Mouse (Mus musculus): ENCODE measurements around the gene Ufsp2. TPM values are rescaled to one million over a fixed set of nuclear protein-coding genes. Genes with fewer than 3 reads are reported as not detected.

Ufsp2 gene
- polyA plus RNA-seq, 1 experiment from 2014 or later: 93.6 TPM

DNA sequence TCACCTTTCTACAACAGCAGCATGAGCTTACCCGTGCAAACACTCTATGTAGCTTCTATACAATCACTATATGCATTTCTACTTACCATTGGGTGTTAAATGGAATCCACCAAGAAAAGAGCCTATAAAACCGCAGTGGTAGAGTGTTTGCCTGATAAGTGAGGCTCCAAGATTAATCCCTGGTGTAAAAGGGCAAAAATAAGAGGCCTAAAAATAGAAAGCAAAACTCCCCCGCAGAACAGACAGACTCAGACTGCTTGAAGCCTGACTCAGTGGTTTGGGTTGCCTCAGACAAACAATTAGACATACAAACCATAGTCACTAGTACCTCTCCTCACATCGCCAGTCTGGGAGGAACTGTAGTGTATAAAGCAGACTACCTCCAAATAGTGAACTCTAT lies 30.3 kb downstream of the Ufsp2 start, which contains the start of gene Ankrd37:
Gene Ankrd37 (minus strand): TSS at position 112 of the 400 bp plus-strand sequence.
- Histone ChIP-seq H3K9me3 (replicated peaks; ENCODE audit: control insufficient read depth, low read length) (no peaks in the 10 kb centered on the region), H3K27ac (ENCODE audit: low read length) (no peak within 1 kb of the TSS; the same call in 1 of the 2 replicates), H3K4me1 (ENCODE audit: control insufficient read depth, insufficient read depth, low read length) (0 out of 2 replicates have a peak, but pooled peaks cover 1% of the 10 kb centered on the region), H3K4me3 (replicated peaks; ENCODE audit: low read length) (no peak within 1 kb of the TSS), H3K27me3 (ENCODE audit: control insufficient read depth, insufficient read depth, low read length) (no peaks in the 10 kb centered on the region), H3K9ac (ENCODE audit: low read length) (no peak within 1 kb of the TSS), H3K36me3 (ENCODE audit: control insufficient read depth, insufficient read depth, low read length) (no peaks in the 10 kb centered on the region), H3K4me2 (ENCODE audit: low read depth, low read length) (no peak within 1 kb of the TSS)
- 61% methylated on average over 4 of the region's 4 CpGs for WGBS
- no peak for ATAC-seq (ENCODE audit: insufficient read depth, low FRiP score)

GRCm38 (mm10) chr8:46007050-46007672 lies 31.8 kb downstream of the Ufsp2 start:
- 41% methylated on average over 3 of the region's 3 CpGs for WGBS
- H3K4me3 ChIP-seq (replicated peaks; ENCODE audit: low read length): no peak overlapping the region
- H3K9ac ChIP-seq (ENCODE audit: low read length): no peak overlapping the region
- H3K9me3 ChIP-seq (replicated peaks; ENCODE audit: control insufficient read depth, low read length): no peaks in the 10 kb centered on the region
- no peak for ATAC-seq (ENCODE audit: insufficient read depth, low FRiP score)
- no peaks in the 10 kb centered on the region for H3K27me3 ChIP-seq (ENCODE audit: control insufficient read depth, insufficient read depth, low read length)
- H3K4me2 ChIP-seq (ENCODE audit: low read depth, low read length): no peak overlapping the region
- no peaks in the 10 kb centered on the region for H3K36me3 ChIP-seq (ENCODE audit: control insufficient read depth, insufficient read depth, low read length)
- peaks cover 6% of the 10 kb centered on the region; the same call in 1 of the 2 replicates for H3K4me1 ChIP-seq (ENCODE audit: control insufficient read depth, insufficient read depth, low read length)
- H3K27ac ChIP-seq (ENCODE audit: low read length): 0 out of 2 replicates have a peak overlapping the region, but pooled peaks have one; percentile 2

DNA sequence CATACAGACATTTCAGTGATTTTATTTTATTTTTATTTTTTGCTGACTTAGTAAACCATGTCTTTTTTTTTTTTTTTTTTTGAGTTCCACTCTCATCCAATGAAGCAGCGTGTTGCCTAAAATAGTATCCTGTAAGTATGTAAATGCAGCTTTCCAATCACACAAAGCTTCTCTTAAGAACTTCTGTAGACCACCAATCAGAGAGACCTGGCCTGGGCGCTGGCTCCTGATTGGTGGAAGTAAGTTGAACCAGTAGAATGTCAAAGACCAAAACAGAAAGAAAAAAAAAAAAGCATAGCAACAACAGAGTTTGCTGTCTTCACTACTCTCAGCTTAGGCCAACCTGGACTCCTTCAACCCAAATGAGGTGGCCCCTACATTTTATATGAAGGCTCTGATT lies 35.0 kb downstream of the Ufsp2 start:
- H3K4me2 ChIP-seq (ENCODE audit: low read depth, low read length): peak overlapping the region; percentile 35
- H3K27me3 ChIP-seq (ENCODE audit: control insufficient read depth, insufficient read depth, low read length): no peaks in the 10 kb centered on the region
- no peak overlapping the region for H3K27ac ChIP-seq (ENCODE audit: low read length)
- no peaks in the 10 kb centered on the region for H3K36me3 ChIP-seq (ENCODE audit: control insufficient read depth, insufficient read depth, low read length)
- no peak for ATAC-seq (ENCODE audit: insufficient read depth, low FRiP score)
- H3K9me3 ChIP-seq (replicated peaks; ENCODE audit: control insufficient read depth, low read length): no peaks in the 10 kb centered on the region
- H3K9ac ChIP-seq (ENCODE audit: low read length): 0 out of 2 replicates have a peak overlapping the region, but pooled peaks have one; percentile 36
- 0 out of 2 replicates have a peak overlapping the region, but pooled peaks have one; percentile 1 for H3K4me3 ChIP-seq (replicated peaks; ENCODE audit: low read length)
- H3K4me1 ChIP-seq (ENCODE audit: control insufficient read depth, insufficient read depth, low read length): peaks cover 6% of the 10 kb centered on the region; the same call in 1 of the 2 replicates
- WGBS: 76% methylated on average over 2 of the region's 2 CpGs

GRCm38 (mm10) chr8:46010746-46011680 lies 35.7 kb downstream of the Ufsp2 start:
- peak overlapping the region; percentile 36; the same call in 1 of the 2 replicates for H3K9ac ChIP-seq (ENCODE audit: low read length)
- peak overlapping the region; percentile 1; the same call in 1 of the 2 replicates for H3K4me3 ChIP-seq (replicated peaks; ENCODE audit: low read length)
- H3K27ac ChIP-seq (ENCODE audit: low read length): no peak overlapping the region
- H3K9me3 ChIP-seq (replicated peaks; ENCODE audit: control insufficient read depth, low read length): no peaks in the 10 kb centered on the region
- H3K4me2 ChIP-seq (ENCODE audit: low read depth, low read length): peak overlapping the region; percentile 35
- WGBS: 12% methylated on average over 17 of the region's 17 CpGs
- ATAC-seq (ENCODE audit: insufficient read depth, low FRiP score): peak; percentile 37; the same call in 1 of the 2 replicates
- no peaks in the 10 kb centered on the region for H3K36me3 ChIP-seq (ENCODE audit: control insufficient read depth, insufficient read depth, low read length)
- no peaks in the 10 kb centered on the region for H3K27me3 ChIP-seq (ENCODE audit: control insufficient read depth, insufficient read depth, low read length)
- H3K4me1 ChIP-seq (ENCODE audit: control insufficient read depth, insufficient read depth, low read length): peaks cover 6% of the 10 kb centered on the region; the same call in 1 of the 2 replicates

DNA sequence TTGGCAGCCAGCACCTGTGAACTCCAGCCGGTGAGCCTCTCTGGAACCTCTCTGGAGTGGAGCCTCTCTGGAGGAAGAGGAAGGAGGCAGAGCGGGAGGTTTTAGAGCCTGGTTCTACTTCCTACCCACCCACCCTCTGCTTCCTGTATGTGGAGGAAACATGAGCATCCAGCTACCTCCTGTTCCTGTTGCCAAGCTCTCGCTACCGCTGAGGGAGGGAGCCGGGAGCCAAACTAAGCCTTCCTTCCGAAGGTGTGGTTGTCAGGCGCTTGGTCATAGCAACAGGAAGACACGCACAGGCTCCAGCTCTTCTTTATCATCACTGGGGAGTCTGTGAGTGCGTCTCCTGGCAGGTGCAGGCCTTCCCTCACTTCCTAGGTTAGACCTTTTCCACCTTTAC lies 46.9 kb downstream of the Ufsp2 start:
- no peak overlapping the region for H3K9ac ChIP-seq (ENCODE audit: low read length)
- ATAC-seq (ENCODE audit: insufficient read depth, low FRiP score): no peak
- H3K36me3 ChIP-seq (ENCODE audit: control insufficient read depth, insufficient read depth, low read length): no peaks in the 10 kb centered on the region
- no peak overlapping the region for H3K4me2 ChIP-seq (ENCODE audit: low read depth, low read length)
- 80% methylated on average over 9 of the region's 9 CpGs for WGBS
- no peak overlapping the region for H3K4me3 ChIP-seq (replicated peaks; ENCODE audit: low read length)
- H3K27ac ChIP-seq (ENCODE audit: low read length): no peak overlapping the region
- no peaks in the 10 kb centered on the region for H3K4me1 ChIP-seq (ENCODE audit: control insufficient read depth, insufficient read depth, low read length)
- no peaks in the 10 kb centered on the region for H3K27me3 ChIP-seq (ENCODE audit: control insufficient read depth, insufficient read depth, low read length)
- no peaks in the 10 kb centered on the region for H3K9me3 ChIP-seq (replicated peaks; ENCODE audit: control insufficient read depth, low read length)

- Histone ChIP-seq H3K9ac (ENCODE audit: low read length) (no peak overlapping the region), H3K27me3 (ENCODE audit: control insufficient read depth, insufficient read depth, low read length) (no peaks in the 10 kb centered on the region), H3K9me3 (replicated peaks; ENCODE audit: control insufficient read depth, low read length) (no peaks in the 10 kb centered on the region), H3K4me2 (ENCODE audit: low read depth, low read length) (no peak overlapping the region), H3K4me3 (replicated peaks; ENCODE audit: low read length) (no peak overlapping the region), H3K36me3 (ENCODE audit: control insufficient read depth, insufficient read depth, low read length) (no peaks in the 10 kb centered on the region), H3K4me1 (ENCODE audit: control insufficient read depth, insufficient read depth, low read length) (no peaks in the 10 kb centered on the region), H3K27ac (ENCODE audit: low read length) (no peak overlapping the region)
- 93% methylated on average over 9 of the region's 9 CpGs for WGBS
- no peak for ATAC-seq (ENCODE audit: insufficient read depth, low FRiP score)
Observed at GRCm38 (mm10) chr8:46022758-46023157, 47.4 kb downstream of the Ufsp2 start.

GRCm38 (mm10) chr8:46024392-46024791 lies 49.1 kb downstream of the Ufsp2 start:
- 44% methylated on average over 4 of the region's 4 CpGs for WGBS
- no peak overlapping the region for H3K4me3 ChIP-seq (replicated peaks; ENCODE audit: low read length)
- peak; percentile 53; the same call in 1 of the 2 replicates for ATAC-seq (ENCODE audit: insufficient read depth, low FRiP score)
- no peaks in the 10 kb centered on the region for H3K4me1 ChIP-seq (ENCODE audit: control insufficient read depth, insufficient read depth, low read length)
- no peak overlapping the region for H3K4me2 ChIP-seq (ENCODE audit: low read depth, low read length)
- H3K36me3 ChIP-seq (ENCODE audit: control insufficient read depth, insufficient read depth, low read length): no peaks in the 10 kb centered on the region
- no peak overlapping the region for H3K9ac ChIP-seq (ENCODE audit: low read length)
- H3K27me3 ChIP-seq (ENCODE audit: control insufficient read depth, insufficient read depth, low read length): no peaks in the 10 kb centered on the region
- no peaks in the 10 kb centered on the region for H3K9me3 ChIP-seq (replicated peaks; ENCODE audit: control insufficient read depth, low read length)
- H3K27ac ChIP-seq (ENCODE audit: low read length): peak overlapping the region; percentile 44; the same call in 1 of the 2 replicates

- no peak for ATAC-seq (ENCODE audit: insufficient read depth, low FRiP score)
- Histone ChIP-seq H3K9ac (ENCODE audit: low read length) (no peak overlapping the region), H3K4me3 (replicated peaks; ENCODE audit: low read length) (no peak overlapping the region), H3K27ac (ENCODE audit: low read length) (no peak overlapping the region), H3K4me2 (ENCODE audit: low read depth, low read length) (no peak overlapping the region), H3K36me3 (ENCODE audit: control insufficient read depth, insufficient read depth, low read length) (no peaks in the 10 kb centered on the region), H3K27me3 (ENCODE audit: control insufficient read depth, insufficient read depth, low read length) (no peaks in the 10 kb centered on the region), H3K9me3 (replicated peaks; ENCODE audit: control insufficient read depth, low read length) (no peaks in the 10 kb centered on the region), H3K4me1 (ENCODE audit: control insufficient read depth, insufficient read depth, low read length) (no peaks in the 10 kb centered on the region)
- 64% methylated on average over 11 of the region's 11 CpGs for WGBS
Observed at GRCm38 (mm10) chr8:46036217-46036616, 60.9 kb downstream of the Ufsp2 start.

DNA sequence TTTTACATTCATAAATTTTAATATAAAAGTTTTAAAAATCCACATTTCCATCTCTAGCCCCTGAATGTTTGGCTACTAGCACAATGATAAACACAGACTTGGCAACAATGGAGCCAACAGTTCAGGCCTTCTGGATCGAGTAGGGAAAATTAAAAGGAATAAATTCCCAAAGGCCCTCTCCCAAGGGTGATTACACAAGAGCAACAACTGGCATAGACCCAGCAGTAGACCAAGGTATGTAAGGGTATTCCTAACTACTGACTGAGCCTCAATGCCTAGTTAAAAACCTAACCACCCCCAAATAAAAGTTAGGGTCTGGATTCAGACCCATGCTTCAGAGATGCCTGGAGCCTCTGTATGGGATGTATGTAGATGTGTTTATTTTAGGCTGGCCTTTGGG lies 64.3 kb downstream of the Ufsp2 start:
- ATAC-seq (ENCODE audit: insufficient read depth, low FRiP score): no peak
- H3K27me3 ChIP-seq (ENCODE audit: control insufficient read depth, insufficient read depth, low read length): no peaks in the 10 kb centered on the region
- H3K9me3 ChIP-seq (replicated peaks; ENCODE audit: control insufficient read depth, low read length): no peaks in the 10 kb centered on the region
- WGBS: 70% methylated on average over 1 of the region's 1 CpGs
- H3K27ac ChIP-seq (ENCODE audit: low read length): no peak overlapping the region
- H3K4me3 ChIP-seq (replicated peaks; ENCODE audit: low read length): no peak overlapping the region
- H3K4me2 ChIP-seq (ENCODE audit: low read depth, low read length): no peak overlapping the region
- H3K36me3 ChIP-seq (ENCODE audit: control insufficient read depth, insufficient read depth, low read length): no peaks in the 10 kb centered on the region
- H3K9ac ChIP-seq (ENCODE audit: low read length): no peak overlapping the region
- H3K4me1 ChIP-seq (ENCODE audit: control insufficient read depth, insufficient read depth, low read length): no peaks in the 10 kb centered on the region

Data from stomach, embryonic 16.5 days (tissue).